Mouse (Mus musculus) thymus, postnatal 36 days (tissue): Measurements from ENCODE around the gene Tnf.

Experiments
- DNase-seq, 2 experiments: peaks; one replicate each; pipeline ENCODE4 v3.0.0; 2022; ENCODE audit warnings: mixed read lengths in 2 of 2

Gene Tnf

GRCm38 (mm10) chr17:35172445-35173234, 29.2 kb downstream of the Tnf start:
- peak; percentile 32 to 37 for DNase-seq

GRCm38 (mm10) chr17:35168541-35169207, 33.1 kb downstream of the Tnf start:
- DNase-seq, result peak in 1 of 2 experiments; percentile 28

DNA sequence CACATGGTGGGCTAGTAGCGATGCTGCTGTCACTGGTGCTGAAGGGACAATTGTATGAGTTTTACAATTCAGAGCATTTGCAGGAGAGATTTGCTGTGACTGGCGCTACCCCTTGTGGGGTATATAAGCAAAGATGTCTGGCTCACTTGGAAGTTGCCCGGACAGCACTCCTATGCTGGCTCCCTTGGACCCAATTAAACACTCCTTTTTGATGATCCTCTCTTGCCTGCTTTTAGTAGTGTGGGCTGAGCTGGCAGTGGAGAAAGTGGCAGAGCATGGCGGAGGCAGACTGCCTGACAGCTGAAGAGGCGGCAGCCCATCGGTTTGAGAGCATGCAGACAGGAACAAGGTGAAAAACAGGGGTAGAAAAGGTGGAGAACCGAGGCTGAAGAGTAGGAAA, 34.0 kb downstream of the Tnf start:
- no peak for DNase-seq

GRCm38 (mm10) chr17:35166352-35167035, 35.3 kb downstream of the Tnf start:
- DNase-seq, result peak; percentile 63 to 64

DNA sequence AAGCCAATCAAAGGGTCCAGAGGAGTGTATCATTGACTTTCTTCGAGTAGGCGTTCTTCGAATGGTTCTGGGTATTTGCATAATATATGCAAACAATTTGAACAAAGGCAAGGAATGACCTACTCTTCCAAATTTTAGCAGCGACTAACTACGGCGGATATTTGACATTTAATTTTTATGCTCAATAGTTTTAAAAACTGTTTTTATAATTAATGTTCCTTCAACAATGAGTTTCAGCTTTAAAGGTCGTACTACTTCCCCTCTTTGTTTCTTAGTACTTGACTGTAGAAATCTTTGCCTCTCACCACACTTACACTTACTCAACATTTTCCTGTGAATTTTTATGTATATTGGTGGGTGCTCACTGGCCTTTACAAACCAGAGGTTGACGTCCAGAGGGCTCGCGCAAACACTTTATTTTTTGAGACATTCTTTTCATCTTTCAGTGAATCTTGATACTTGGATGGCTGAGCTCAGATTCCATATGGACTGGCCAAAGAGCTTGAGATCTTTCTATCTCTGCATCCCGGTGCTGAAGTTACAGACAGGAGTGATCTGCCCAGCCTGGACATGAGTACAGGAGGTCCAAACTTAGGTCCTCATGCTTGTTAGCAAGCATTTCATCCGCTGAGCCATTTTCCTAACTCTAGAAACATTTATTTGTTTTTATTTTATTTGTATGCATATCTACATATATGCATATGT, 36.2 kb downstream of the Tnf start:
- no peak for DNase-seq

DNA sequence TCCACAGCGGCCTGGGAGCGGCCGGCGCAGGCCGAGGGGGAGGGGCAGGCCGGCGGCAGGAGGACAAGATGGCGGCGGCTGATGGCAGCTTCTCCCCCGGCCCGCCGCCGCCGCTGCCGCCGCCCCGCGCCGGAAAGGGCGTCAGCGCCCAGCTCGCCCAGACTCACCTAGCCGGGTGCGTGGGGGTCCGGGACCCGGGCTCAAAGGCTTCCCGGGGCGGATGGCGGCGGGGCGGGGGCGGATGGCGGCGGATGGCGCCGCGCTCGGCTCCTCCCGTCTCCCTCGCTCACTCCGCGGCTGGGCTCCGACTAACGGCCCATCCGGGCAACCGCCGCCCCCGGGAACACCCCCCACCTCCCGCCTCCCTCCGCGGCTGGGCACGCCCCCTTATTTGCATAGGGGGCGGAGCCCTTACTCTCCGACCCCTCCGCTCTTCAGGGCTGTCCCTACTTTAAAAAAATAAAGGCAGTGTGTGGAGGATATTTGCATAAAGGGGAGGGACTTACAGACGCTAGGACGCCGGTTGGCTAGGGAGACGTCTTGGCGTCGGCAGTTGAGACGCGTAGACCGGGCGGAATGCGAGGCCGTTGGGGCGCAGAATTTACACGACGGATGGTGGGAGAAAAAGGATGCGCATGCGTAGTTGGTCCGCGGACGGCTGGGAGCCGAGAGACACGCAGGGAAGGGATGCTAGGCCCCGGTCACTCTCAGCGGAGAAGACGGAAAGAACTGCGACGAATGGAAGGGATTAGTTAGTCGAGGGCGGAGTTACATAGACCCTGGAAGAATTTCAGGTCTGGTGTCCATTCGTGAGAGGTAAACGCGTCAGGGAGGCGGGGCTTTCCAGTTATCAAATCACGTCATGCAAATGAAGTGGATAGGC, 37.0 kb downstream of the Tnf start, which contains the start of gene Prrc2a:
TSS of gene Prrc2a (minus strand) at position 330 of the 883 bp plus-strand sequence.
- DNase-seq, result peak; percentile 95 to 97

DNA sequence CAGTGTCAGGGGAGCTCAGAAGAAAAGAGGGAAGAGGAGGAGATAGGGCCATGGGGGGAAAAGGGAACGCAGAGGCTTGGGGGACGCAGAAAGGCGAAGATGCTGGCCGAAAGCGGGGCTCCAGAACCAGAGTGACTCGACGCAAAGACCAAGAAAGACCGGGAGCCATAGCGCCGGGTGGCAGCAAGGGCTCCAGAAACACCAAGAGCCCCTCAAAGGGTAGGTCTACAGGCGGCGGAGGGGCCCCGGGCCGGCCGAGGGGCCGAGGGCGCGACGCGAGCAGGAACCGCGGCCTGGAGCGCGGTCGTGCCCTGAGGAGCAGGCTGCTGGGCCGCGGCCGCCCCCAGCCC, 37.6 kb downstream of the Tnf start:
- no peak for DNase-seq

- DNase-seq, result no peak
These were observed 38.3 kb downstream of the Tnf start for GRCm38 (mm10) chr17:35163326-35164081.

DNA sequence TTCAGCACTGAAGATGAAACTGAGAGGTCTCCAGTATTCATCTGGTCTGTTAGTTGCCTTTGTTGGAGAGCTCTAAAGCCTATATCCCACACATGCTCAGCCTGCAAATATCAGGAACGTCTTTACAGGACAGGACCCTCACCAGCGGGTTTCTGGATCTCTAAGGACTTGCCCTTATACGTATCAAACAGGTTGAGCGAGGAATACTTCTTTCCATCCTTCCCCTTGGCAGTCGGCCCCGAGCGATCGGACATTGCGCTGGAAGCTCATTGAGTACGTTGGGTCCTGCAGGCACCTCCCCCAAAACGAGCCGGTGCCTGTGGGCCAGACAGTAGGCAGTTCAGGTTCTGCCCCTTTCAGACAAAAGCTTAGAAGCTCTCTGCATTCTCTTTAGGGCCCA, 39.1 kb downstream of the Tnf start:
- DNase-seq, result no peak

- no peak for DNase-seq
These were observed 39.7 kb downstream of the Tnf start for GRCm38 (mm10) chr17:35162121-35162520.

DNA sequence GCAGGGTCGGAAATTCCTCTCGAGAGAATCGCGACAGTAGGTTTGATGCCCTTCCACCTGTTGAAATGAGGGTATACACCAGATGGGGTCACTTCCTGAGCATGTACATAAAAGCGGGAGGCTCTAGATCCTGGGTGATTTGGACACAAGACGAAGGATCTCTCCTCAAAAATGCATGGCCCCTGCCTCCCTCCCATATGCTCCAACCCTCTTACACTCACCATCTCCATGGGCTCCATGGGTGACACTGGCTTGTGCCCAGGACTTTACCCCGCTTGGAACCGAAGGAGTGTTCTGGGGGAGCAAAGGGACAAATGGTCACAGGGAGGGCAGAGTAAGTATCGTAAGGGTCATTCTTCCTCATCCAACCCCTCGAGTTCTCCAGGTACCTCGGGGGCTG, 40.4 kb downstream of the Tnf start:
- DNase-seq, result no peak

DNA sequence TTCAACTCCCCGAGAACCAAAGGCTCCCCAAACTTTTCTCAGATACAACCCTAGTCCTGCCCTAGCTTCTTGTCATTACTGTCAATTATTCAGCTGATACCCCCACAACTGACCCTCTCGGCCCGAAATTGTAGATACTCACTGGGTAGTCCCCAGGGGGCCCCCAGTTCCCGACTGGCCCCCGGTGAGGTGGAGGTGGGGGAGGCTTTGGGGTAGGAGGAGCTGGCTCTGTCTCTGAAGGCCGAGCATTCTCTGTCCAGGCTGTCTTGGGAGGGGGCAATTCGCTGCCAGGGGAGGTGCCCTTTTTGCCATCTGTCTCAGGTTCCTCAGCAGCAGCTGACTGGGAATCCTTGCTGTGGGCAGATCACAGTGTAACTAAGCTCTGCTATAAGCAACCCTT, 42.2 kb downstream of the Tnf start:
- DNase-seq, result no peak

GRCm38 (mm10) chr17:35158850-35159593, 42.8 kb downstream of the Tnf start:
- DNase-seq, result no peak

DNA sequence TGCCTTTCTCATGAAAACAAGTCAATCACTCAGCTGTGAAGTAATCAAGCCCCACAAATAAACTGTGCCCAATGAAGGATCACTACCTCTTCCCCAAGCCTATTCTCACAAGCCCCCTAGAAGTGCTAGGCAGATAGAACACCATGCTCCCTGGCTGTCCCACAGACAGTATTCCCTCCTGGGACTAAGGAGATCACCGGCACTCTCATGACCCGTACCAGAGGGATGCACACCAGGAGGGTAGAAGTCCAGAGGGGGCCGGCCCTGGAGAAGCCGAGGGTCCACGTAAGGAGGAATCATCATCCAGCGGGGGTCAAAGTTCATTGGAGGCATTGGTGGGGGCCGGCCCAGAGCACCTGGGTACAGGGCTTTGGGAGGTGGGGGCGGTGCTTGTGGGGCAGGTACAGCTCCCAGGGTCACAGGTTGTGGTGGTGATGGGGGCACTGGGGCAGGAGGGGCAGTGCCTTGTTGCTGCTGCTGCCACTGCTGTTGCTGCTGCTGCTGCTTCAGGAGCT, 44.1 kb downstream of the Tnf start:
- no peak for DNase-seq

- DNase-seq, result no peak
These were observed 44.6 kb downstream of the Tnf start for GRCm38 (mm10) chr17:35157254-35157653.

GRCm38 (mm10) chr17:35156461-35157200, 45.2 kb downstream of the Tnf start:
- DNase-seq, result no peak

- peak in 1 of 2 experiments; percentile 17 for DNase-seq
These were observed 46.4 kb downstream of the Tnf start for GRCm38 (mm10) chr17:35155451-35155850.

- peak in 1 of 2 experiments; percentile 23 for DNase-seq
These were observed 47.2 kb downstream of the Tnf start for GRCm38 (mm10) chr17:35154616-35155015.

DNA sequence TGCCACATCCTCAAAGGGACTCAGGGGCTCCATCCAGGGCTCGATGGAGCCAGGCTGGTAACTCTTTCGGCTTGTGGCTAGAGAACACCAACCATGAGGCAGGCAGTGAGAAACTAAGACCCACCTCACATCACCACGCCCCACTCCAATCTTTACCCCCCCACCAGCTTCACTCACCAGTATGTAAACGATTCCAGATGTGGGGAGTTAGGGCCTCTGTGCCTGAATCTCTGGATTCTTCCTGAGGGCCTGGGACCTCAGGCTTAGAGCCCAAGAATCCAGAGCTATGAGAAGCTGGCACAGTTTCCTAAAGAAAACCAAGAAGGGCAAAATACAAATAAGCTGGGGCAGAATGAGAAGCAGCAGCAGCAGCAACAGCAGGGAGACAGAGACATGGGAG, 47.9 kb downstream of the Tnf start:
- peak in 1 of 2 experiments; percentile 4 for DNase-seq
